Mouse (Mus musculus) heart, postnatal 0 days (tissue): ENCODE data around the gene Acmsd.

Experiments used
- CTCF ChIP-seq: IDR thresholded peaks from 2 replicates; pipeline ENCODE4 v1.5.1; 2016; ENCODE audit warnings: antibody characterized with exemption, control low read depth, low read depth
- EP300 ChIP-seq: IDR thresholded peaks from 2 replicates; pipeline ENCODE4 v1.6.1; 2016; ENCODE audit warnings: antibody characterized with exemption, low read depth

GRCm38 (mm10) chr1:127812929-127813328, 83.7 kb downstream of the Acmsd start:
- no peak for TF ChIP-seq CTCF
- no peak for TF ChIP-seq EP300
